ENCODE assay signal across 11 mouse cellular contexts in the genomic region with DNA sequence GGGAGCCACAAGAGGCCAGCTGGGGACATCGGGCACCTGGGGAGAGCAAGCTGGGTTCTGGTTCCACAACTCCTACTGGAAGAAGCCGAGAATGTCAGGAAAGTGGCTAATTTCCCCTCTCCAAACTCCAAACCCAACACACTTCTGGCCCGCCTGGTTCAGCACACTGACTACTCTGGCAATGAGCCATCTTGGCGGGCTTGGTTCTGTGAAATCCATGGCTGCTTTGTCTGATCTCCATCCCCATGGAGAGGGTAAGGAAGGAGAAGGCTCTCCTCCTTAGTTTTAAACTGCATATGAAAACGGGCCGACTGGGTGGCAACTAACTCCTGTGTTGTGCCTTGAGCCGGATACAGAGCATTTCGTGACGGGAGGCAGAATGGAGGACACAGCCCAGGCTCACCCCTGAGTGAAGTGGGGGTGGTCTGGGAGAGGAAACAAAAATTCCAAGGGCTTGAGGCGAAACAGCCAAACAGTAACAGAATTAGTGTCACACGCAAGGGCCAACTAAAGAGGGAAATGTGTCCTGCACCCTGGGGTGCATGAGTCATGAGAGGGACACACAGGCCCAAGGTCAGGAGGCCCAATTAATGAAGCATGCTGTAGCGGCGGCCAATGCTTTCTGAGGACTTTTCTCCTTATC. TPM values are rescaled to one million over a fixed set of nuclear protein-coding genes. Genes with fewer than 3 reads are reported as not detected.
A peak's percentile ranks its signal among the peaks of the same experiment; 100 is the strongest.
DNase-seq lines count a peak whose midpoint lies in the region; ATAC-seq and TF ChIP-seq lines count a peak whose summit lies in the region.
"Had no signal": no experiment of that assay in that cellular context is flagged by ENCODE, and none has a peak within 500 bp of the region (broad histone marks: within the 10 kb centered on the region; RNA-seq: fewer than 3 reads in every experiment).

No protein-coding gene starts in this region.

- no peaks in the 10 kb centered on the region for H3K4me1 ChIP-seq in lung, postnatal 0 days (ENCODE audit: insufficient read depth, low read depth, low read length)
- peaks cover 40% of the 10 kb centered on the region for H3K4me1 ChIP-seq in kidney, embryonic 16.5 days (ENCODE audit: insufficient read depth, low read length)

- no peaks in the 10 kb centered on the region for H3K27me3 ChIP-seq in lung, postnatal 0 days (replicated peaks; ENCODE audit: insufficient read depth, low read length)
- no peaks in the 10 kb centered on the region for H3K27me3 ChIP-seq in kidney, embryonic 16.5 days (ENCODE audit: insufficient read depth, low read length)
- H3K27me3 ChIP-seq: heart, embryonic 15.5 days had no signal

- H3K4me3 ChIP-seq in lung, postnatal 0 days (ENCODE audit: low read depth, low read length) = no peak overlapping the region
- H3K4me3 ChIP-seq in kidney, embryonic 16.5 days (ENCODE audit: low read length) = no peak overlapping the region
- H3K4me3 ChIP-seq: heart, embryonic 15.5 days had no signal

- 0 out of 2 replicates have a peak, but pooled peaks have one; percentile 18 for ATAC-seq in lung, postnatal 0 days
- ATAC-seq in kidney, embryonic 16.5 days (ENCODE audit: low FRiP score, low TSS enrichment) = no peak

- no peak overlapping the region for H3K9ac ChIP-seq in lung, postnatal 0 days (replicated peaks; ENCODE audit: low read depth)
- no peak overlapping the region for H3K9ac ChIP-seq in kidney, embryonic 16.5 days (replicated peaks; ENCODE audit: low read length)
- H3K9ac ChIP-seq: heart, embryonic 15.5 days had no signal

- no peaks in the 10 kb centered on the region for H3K9me3 ChIP-seq in lung, postnatal 0 days (ENCODE audit: low read length)
- no peaks in the 10 kb centered on the region for H3K9me3 ChIP-seq in kidney, embryonic 16.5 days (ENCODE audit: low read length)
- H3K9me3 ChIP-seq: heart, embryonic 15.5 days had no signal

- DNase-seq in lung, postnatal 0 days (ENCODE audit: low spot score) = no peak
- DNase-seq in lung, postnatal 25 days (ENCODE audit: low spot score) = no peak
- peak; percentile 61 for DNase-seq in brain, embryonic 14.5 days (ENCODE audit: low read depth)
- peak; percentile 15 to 21 for DNase-seq in gastrocnemius, adult 8-10 months (ENCODE audit: low spot score in 2 of 2)
- no peak for DNase-seq in spleen, postnatal 36 days (ENCODE audit: low spot score in 2 of 2)
- DNase-seq in left cerebral cortex, adult 11 months (ENCODE audit: low spot score) = no peak
- DNase-seq in thymus, adult 18-20 months = no peak

- 63% methylated on average over 13 of the region's 13 CpGs for WGBS in lung, postnatal 0 days
- WGBS in kidney, embryonic 16.5 days = 71% methylated on average over 13 of the region's 13 CpGs

- TF ChIP-seq POLR2A in brain, embryonic 14.5 days (IDR thresholded peaks at IDR 0.05; ENCODE audit: borderline replicate concordance, extremely low read depth, insufficient read depth, insufficient read length, poor library complexity, severe bottlenecking) = no peak

- no peak for TF ChIP-seq EP300 in lung, postnatal 0 days (IDR thresholded peaks at IDR 0.05)

- H3K36me3 ChIP-seq in lung, postnatal 0 days (ENCODE audit: insufficient read depth, low read length) = peaks cover 10% of the 10 kb centered on the region; the same call in 1 of the 2 replicates
- peaks cover 16% of the 10 kb centered on the region; the same call in 1 of the 2 replicates for H3K36me3 ChIP-seq in kidney, embryonic 16.5 days (ENCODE audit: insufficient read depth, low read length)

- H3K27ac ChIP-seq in lung, postnatal 0 days (ENCODE audit: low read length) = no peak overlapping the region
- peak overlapping the region; percentile 20; the same call in 1 of the 2 replicates for H3K27ac ChIP-seq in kidney, embryonic 16.5 days (ENCODE audit: low read length)
- H3K27ac ChIP-seq: heart, embryonic 15.5 days had no signal

- TF ChIP-seq CTCF in lung, postnatal 0 days (IDR thresholded peaks at IDR 0.05) = no peak
- TF ChIP-seq CTCF in brain, embryonic 14.5 days (IDR thresholded peaks at IDR 0.05; ENCODE audit: borderline replicate concordance, extremely low read depth, insufficient read depth, insufficient read length) = no peak

- no peak overlapping the region for H3K4me2 ChIP-seq in lung, postnatal 0 days (replicated peaks; ENCODE audit: low read depth, low read length)
- no peak overlapping the region for H3K4me2 ChIP-seq in kidney, embryonic 16.5 days (replicated peaks; ENCODE audit: low read depth, low read length)
- H3K4me2 ChIP-seq: heart, embryonic 15.5 days had no signal

RNA-seq across cellular contexts. Expression of a gene that starts 59.6 kb away (rescaled TPM):
- polyA plus RNA-seq in lung, postnatal 0 days (2015; fragmentation: Nextera tagmentation; extraction: Ambion mirVana) = not detected in 2 replicates
- 0.10 and 0.30 TPM in 2 replicates for polyA plus RNA-seq in brain, embryonic 14.5 days (2012; rRNA removed)
- not detected for total RNA-seq in gastrocnemius, adult 8-10 months (2022)
- polyA plus RNA-seq in kidney, embryonic 16.5 days (2015; fragmentation: Nextera tagmentation; extraction: Ambion mirVana) = not detected in 2 replicates
- total RNA-seq: adrenal gland, postnatal 4 days had no signal
- polyA plus RNA-seq: heart, embryonic 15.5 days; testis, adult 2 months had no signal

Comparison
In these comparisons a context has a peak if more than half of its experiments do, and no peak if none do; other contexts are left out.
1. DNase-seq: peak in brain, embryonic 14.5 days (single experiment) and gastrocnemius, adult 8-10 months (2 of 2); none in lung, postnatal 0 days (single experiment), lung, postnatal 25 days (single experiment), spleen, postnatal 36 days (0 of 2), left cerebral cortex, adult 11 months (single experiment) and thymus, adult 18-20 months (0 of 2).